Mouse (Mus musculus): Measurements from ENCODE around the gene Serpina16. TPM values are rescaled to one million over a fixed set of nuclear protein-coding genes. Genes with fewer than 3 reads are reported as not detected.
A peak's percentile ranks its signal among the peaks of the same experiment; 100 is the strongest.

The Serpina16 gene
- polyA plus RNA-seq, 1 experiment from 2014 or later, result not detected

DNA sequence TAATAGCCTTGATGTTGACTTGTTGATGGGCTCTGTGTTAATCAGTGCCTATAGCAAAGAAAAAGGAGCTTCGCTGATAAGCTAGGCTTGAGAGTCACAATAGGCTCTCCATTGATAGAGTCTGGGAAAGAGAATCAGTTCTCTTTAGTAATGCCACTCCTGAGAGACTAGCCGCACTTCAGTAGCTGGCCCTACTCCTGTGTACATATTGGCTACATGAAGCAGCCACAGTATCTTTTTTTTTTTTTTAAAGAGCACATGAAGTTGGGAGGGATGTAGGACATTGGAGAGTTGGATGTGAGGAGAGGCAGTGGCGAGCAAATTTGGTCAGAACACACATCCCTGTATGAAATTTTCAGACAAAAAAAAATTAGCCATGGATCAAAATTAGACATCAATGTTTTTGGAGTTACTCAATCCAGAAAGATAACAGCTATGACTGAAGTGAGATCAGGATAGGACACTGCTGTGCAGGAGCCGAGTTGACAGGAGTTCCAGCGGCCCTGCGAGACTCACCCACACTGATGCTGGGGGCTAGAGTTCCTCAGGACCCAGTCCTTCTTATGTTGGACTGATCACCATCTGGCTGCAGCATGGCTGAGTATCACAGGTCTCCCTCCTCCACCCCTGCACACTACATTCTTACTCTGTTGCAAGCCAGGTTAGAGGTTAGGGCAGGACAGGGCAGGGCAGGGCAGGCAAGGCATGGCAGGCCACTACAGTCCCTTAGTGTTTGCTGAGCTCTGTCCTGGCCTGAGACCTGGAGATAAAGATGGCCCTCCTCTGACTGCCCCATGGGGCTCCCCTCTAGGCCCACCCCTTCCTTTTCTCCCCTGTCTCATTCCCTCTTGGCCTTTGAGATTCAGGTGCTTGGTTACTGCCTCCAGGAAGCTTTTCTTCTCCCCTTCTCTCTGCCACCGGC is 20.6 kb downstream of the Serpina16 start:
- Histone ChIP-seq H3K36me3 (no peaks in the 10 kb centered on the region), H3K4me2 (replicated peaks) (no peak overlapping the region), H3K4me1 (no peaks in the 10 kb centered on the region), H3K27ac (replicated peaks) (no peak overlapping the region), H3K9me3 (0 out of 2 replicates have a peak, but pooled peaks cover 2% of the 10 kb centered on the region), H3K9ac (replicated peaks) (no peak overlapping the region), H3K27me3 (no peaks in the 10 kb centered on the region), H3K4me3 (no peak overlapping the region)
- 85% methylated on average over 7 of the region's 7 CpGs for WGBS
- ATAC-seq (replicated peaks), result no peak

GRCm38 (mm10) chr12:103653836-103654235 is 22.1 kb downstream of the Serpina16 start:
- no peak overlapping the region for H3K27ac ChIP-seq (replicated peaks)
- no peak overlapping the region for H3K9ac ChIP-seq (replicated peaks)
- 89% methylated on average over 2 of the region's 2 CpGs for WGBS
- H3K4me2 ChIP-seq (replicated peaks), result no peak overlapping the region
- no peaks in the 10 kb centered on the region for H3K4me1 ChIP-seq
- no peaks in the 10 kb centered on the region for H3K27me3 ChIP-seq
- H3K4me3 ChIP-seq, result no peak overlapping the region
- ATAC-seq (replicated peaks), result no peak
- H3K9me3 ChIP-seq, result 0 out of 2 replicates have a peak, but pooled peaks cover 8% of the 10 kb centered on the region
- no peaks in the 10 kb centered on the region for H3K36me3 ChIP-seq

DNA sequence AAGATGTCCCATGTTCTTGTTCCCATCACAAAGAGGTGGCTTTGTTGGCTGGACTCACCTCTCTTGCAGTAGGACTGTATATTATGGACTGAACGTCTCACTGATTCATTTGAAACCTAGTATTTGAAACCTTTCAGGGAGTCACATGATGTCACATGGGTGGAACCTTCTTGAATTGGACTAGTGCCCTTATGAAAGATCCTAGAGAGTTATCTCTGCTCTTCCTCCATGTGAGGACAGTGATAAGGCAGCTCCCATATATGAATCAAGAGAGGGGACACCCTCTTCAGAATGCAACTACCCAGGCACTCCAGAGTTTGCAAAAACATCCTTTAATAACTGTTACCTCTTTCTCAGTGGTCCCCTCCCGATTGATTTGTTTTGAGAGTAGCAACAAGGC is 29.6 kb downstream of the Serpina16 start:
- Histone ChIP-seq H3K4me3 (no peak overlapping the region), H3K36me3 (no peaks in the 10 kb centered on the region), H3K9ac (replicated peaks) (no peak overlapping the region), H3K4me2 (replicated peaks) (no peak overlapping the region), H3K9me3 (0 out of 2 replicates have a peak, but pooled peaks cover 8% of the 10 kb centered on the region), H3K27ac (replicated peaks) (no peak overlapping the region), H3K27me3 (no peaks in the 10 kb centered on the region), H3K4me1 (no peaks in the 10 kb centered on the region)
- WGBS, result 82% methylated on average over 2 of the region's 2 CpGs
- no peak for ATAC-seq (replicated peaks)

- Histone ChIP-seq H3K4me3 (no peak overlapping the region), H3K4me1 (no peaks in the 10 kb centered on the region), H3K4me2 (replicated peaks) (no peak overlapping the region), H3K27ac (replicated peaks) (no peak overlapping the region), H3K27me3 (no peaks in the 10 kb centered on the region), H3K9me3 (no peaks in the 10 kb centered on the region), H3K9ac (replicated peaks) (no peak overlapping the region), H3K36me3 (no peaks in the 10 kb centered on the region)
- ATAC-seq (replicated peaks), result no peak
- whole genome bisulfite sequencing, result 35% methylated on average over 5 of the region's 5 CpGs
Observed at GRCm38 (mm10) chr12:103644601-103645000, 31.3 kb downstream of the Serpina16 start.

- ATAC-seq (replicated peaks), result no peak
Observed at GRCm38 (mm10) chr12:103643818-103644217, 32.1 kb downstream of the Serpina16 start.

GRCm38 (mm10) chr12:103643336-103643735 is 32.6 kb downstream of the Serpina16 start:
- no peaks in the 10 kb centered on the region for H3K9me3 ChIP-seq
- H3K4me2 ChIP-seq (replicated peaks), result no peak overlapping the region
- 0% methylated on average over 2 of the region's 2 CpGs for WGBS
- no peak overlapping the region for H3K4me3 ChIP-seq
- H3K27ac ChIP-seq (replicated peaks), result no peak overlapping the region
- peak; percentile 63; the same call in 1 of the 2 replicates for ATAC-seq (replicated peaks)
- no peaks in the 10 kb centered on the region for H3K27me3 ChIP-seq
- H3K36me3 ChIP-seq, result no peaks in the 10 kb centered on the region
- H3K4me1 ChIP-seq, result no peaks in the 10 kb centered on the region
- no peak overlapping the region for H3K9ac ChIP-seq (replicated peaks)

More at GRCm38 (mm10) chr12:103643818-103644217, 32.1 kb downstream of the Serpina16 start:
- no peaks in the 10 kb centered on the region for H3K27me3 ChIP-seq
- H3K27ac ChIP-seq (replicated peaks), result no peak overlapping the region
- no peak overlapping the region for H3K4me2 ChIP-seq (replicated peaks)
- no peaks in the 10 kb centered on the region for H3K36me3 ChIP-seq
- no peaks in the 10 kb centered on the region for H3K4me1 ChIP-seq
- no peak overlapping the region for H3K9ac ChIP-seq (replicated peaks)
- WGBS, result 88% methylated on average over 3 of the region's 3 CpGs
- no peaks in the 10 kb centered on the region for H3K9me3 ChIP-seq
- no peak overlapping the region for H3K4me3 ChIP-seq

DNA sequence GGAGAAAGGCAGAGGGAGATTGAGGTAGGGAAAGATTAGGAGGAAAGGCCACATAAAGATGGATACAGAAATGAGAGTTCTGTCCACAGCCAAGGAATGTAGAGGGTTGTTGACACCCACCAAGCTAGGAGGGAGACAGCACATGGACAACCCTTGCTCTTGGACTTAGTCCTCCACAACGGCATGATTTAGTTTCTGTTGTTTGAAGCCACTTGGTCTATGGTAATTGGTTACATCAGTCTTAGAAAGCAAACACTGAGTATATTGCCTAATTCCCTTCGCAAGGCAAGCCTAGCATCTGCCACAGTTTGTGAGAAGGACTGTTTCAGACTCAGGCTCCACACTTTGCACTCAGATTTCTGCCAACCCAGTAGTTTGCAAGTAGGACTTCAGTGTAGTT is 40.1 kb downstream of the Serpina16 start:
- Histone ChIP-seq H3K9ac (replicated peaks) (no peak overlapping the region), H3K4me2 (replicated peaks) (no peak overlapping the region), H3K4me1 (no peaks in the 10 kb centered on the region), H3K36me3 (no peaks in the 10 kb centered on the region), H3K9me3 (no peaks in the 10 kb centered on the region), H3K4me3 (no peak overlapping the region), H3K27ac (replicated peaks) (no peak overlapping the region), H3K27me3 (no peaks in the 10 kb centered on the region)
- WGBS, result 85% methylated on average over 2 of the region's 2 CpGs
- ATAC-seq (replicated peaks), result no peak

DNA sequence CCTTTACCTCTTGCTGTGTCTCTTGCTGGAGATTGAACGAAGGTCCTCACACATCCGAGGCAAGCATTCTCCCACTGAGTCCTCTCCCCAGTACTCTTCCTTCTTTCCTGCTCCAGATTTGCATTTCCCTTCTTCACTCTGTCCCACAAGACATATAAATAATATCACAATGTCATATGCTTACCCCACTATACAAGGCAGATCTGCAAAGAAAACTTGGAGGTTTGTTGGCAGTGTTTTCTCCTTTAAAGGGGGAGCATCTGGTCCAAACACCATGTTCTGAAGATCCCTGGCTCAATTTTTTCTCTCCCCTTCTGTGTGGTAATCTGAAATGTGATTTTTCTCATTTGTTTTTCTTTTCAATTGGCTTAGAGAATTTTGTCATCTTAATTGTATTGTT is 41.5 kb downstream of the Serpina16 start:
- H3K9me3 ChIP-seq, result no peaks in the 10 kb centered on the region
- no peak overlapping the region for H3K9ac ChIP-seq (replicated peaks)
- no peaks in the 10 kb centered on the region for H3K27me3 ChIP-seq
- no peak overlapping the region for H3K4me3 ChIP-seq
- H3K4me1 ChIP-seq, result no peaks in the 10 kb centered on the region
- H3K27ac ChIP-seq (replicated peaks), result no peak overlapping the region
- WGBS, result 84% methylated on average over 2 of the region's 2 CpGs
- no peak for ATAC-seq (replicated peaks)
- H3K36me3 ChIP-seq, result no peaks in the 10 kb centered on the region
- H3K4me2 ChIP-seq (replicated peaks), result no peak overlapping the region

DNA sequence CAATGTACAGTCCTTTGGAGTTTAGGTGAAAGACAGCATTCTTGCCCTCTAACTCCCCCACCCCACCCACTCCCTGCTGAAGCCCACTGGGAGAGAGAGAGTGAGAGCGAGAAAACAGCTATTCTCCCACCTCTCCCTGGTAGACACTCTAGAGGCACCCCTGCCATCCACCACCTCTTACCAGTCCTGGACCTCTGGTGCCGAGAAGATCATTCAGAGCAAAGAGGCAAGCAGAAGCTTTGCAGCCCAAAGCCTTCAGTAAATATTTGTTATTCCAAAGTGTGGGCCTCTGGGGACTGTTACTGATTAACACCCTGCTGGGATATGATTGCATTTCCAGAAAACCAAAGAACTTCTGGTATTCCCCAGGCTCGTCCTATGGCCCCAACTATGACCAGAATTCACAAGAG is 44.7 kb downstream of the Serpina16 start, which contains the start of gene Serpina10:
Gene Serpina10, minus strand, starts transcription at position 242 of the 410 bp plus-strand sequence.
- no peak for ATAC-seq (replicated peaks)
- no peaks in the 10 kb centered on the region for H3K4me1 ChIP-seq
- H3K27ac ChIP-seq (replicated peaks), result no peak within 1 kb of the TSS
- no peak within 1 kb of the TSS for H3K9ac ChIP-seq (replicated peaks)
- H3K27me3 ChIP-seq, result no peaks in the 10 kb centered on the region
- no peaks in the 10 kb centered on the region for H3K36me3 ChIP-seq
- H3K9me3 ChIP-seq, result no peaks in the 10 kb centered on the region
- 73% methylated on average over 3 of the region's 3 CpGs for WGBS
- H3K4me3 ChIP-seq, result no peak within 1 kb of the TSS
- H3K4me2 ChIP-seq (replicated peaks), result no peak within 1 kb of the TSS

Other genes starting within 250 kb of the Serpina16 start
- 6.7 and 8.0 TPM in 2 replicates for gene Ifi27, start 241.9 kb downstream of the Serpina16 start, polyA plus RNA-seq (2015; fragmentation: Nextera tagmentation; extraction: Ambion mirVana)
- gene Ifi27l2a, start 232.5 kb downstream of the Serpina16 start, polyA plus RNA-seq (2015; fragmentation: Nextera tagmentation; extraction: Ambion mirVana), result 3.1 and 6.2 TPM in 2 replicates
- not detected in 2 replicates for gene Ifi27l2b, start 218.9 kb downstream of the Serpina16 start, polyA plus RNA-seq (2015; fragmentation: Nextera tagmentation; extraction: Ambion mirVana)
- gene Ppp4r4, start 143.9 kb downstream of the Serpina16 start, polyA plus RNA-seq (2015; fragmentation: Nextera tagmentation; extraction: Ambion mirVana), result 1.8 and 1.9 TPM in 2 replicates
- gene Serpina10, start 44.7 kb downstream of the Serpina16 start, polyA plus RNA-seq (2015; fragmentation: Nextera tagmentation; extraction: Ambion mirVana), result 0.05 TPM in 1 of 2 replicates, not detected in the other
- gene Serpina6, start 18.9 kb downstream of the Serpina16 start, polyA plus RNA-seq (2015; fragmentation: Nextera tagmentation; extraction: Ambion mirVana), result 0.49 TPM in 1 of 2 replicates, not detected in the other
- gene Serpina1f, start 19.4 kb upstream of the Serpina16 start, polyA plus RNA-seq (2015; fragmentation: Nextera tagmentation; extraction: Ambion mirVana), result not detected in 2 replicates
- not detected in 2 replicates for gene Serpina1d, start 97.5 kb upstream of the Serpina16 start, polyA plus RNA-seq (2015; fragmentation: Nextera tagmentation; extraction: Ambion mirVana)
- gene Serpina1b, start 154.2 kb upstream of the Serpina16 start, polyA plus RNA-seq (2015; fragmentation: Nextera tagmentation; extraction: Ambion mirVana), result 3.2 TPM in 1 of 2 replicates, not detected in the other
- gene Serpina1a, start 187.4 kb upstream of the Serpina16 start, polyA plus RNA-seq (2015; fragmentation: Nextera tagmentation; extraction: Ambion mirVana), result 1.8 TPM in 1 of 2 replicates, not detected in the other
- gene Serpina1c, start 228.7 kb upstream of the Serpina16 start, polyA plus RNA-seq (2015; fragmentation: Nextera tagmentation; extraction: Ambion mirVana), result 0.82 TPM in 1 of 2 replicates, not detected in the other